21 mouse cellular contexts compared by ENCODE assay signal in the genomic region with DNA sequence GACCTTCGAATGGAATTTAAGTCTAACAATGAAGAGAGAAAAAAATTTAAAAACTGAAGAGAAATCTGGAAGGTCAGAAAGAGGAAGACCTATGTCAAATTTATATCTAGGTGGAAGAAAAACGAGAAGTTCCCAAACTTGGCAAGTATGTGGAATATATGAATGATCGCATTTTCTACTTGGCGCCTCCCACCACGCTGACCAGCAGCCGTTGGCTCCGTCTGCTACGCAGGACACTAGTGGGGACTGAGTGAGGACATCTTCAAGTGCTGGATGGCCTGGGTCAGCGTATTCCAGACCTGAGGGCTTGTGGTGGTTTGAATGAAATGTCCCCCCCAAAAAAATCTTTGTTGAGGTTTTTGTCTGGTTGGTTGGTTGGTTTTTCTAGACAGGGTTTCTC.
A peak's percentile ranks its signal among the peaks of the same experiment; 100 is the strongest.
DNase-seq lines count a peak whose midpoint lies in the region; ATAC-seq lines count a peak whose summit lies in the region.
"Had no signal": no experiment of that assay in that cellular context is flagged by ENCODE, and none has a peak within 500 bp of the region (broad histone marks: within the 10 kb centered on the region; RNA-seq: fewer than 3 reads in every experiment).

No protein-coding gene starts in this region.

- DNase-seq in heart, adult 11 months = peak; percentile 43
- DNase-seq in heart, adult 18-20 months = no peak
- DNase-seq: adrenal gland, adult 8-10 months; adrenal gland, postnatal 14 days; adrenal gland, postnatal 36 days; B cell, adult 2 months; cerebellum, adult 11-12 months; cerebellum, adult 2 months; cerebellum, adult 9-10 months; cerebellum, postnatal 10 days; cerebellum, postnatal 25 days; embryo, embryonic 11 days; forebrain, postnatal 0 days had no signal

- ATAC-seq in common myeloid progenitor, adult 5-6 weeks (replicated peaks; ENCODE audit: low read depth, poor library complexity, severe bottlenecking) = peak; percentile 54; the same call in 1 of the 2 replicates
- 0 out of 2 replicates have a peak, but pooled peaks have one; percentile 54 for ATAC-seq in megakaryocyte progenitor cell, adult 5-6 weeks (replicated peaks; ENCODE audit: poor library complexity)
- no peak for ATAC-seq in erythroblast, adult 5-6 weeks (replicated peaks; ENCODE audit: low FRiP score, poor library complexity, severe bottlenecking)
- ATAC-seq: activated CD4-positive, CD25-positive, alpha-beta regulatory T cell, adult 4 months; CD4-positive, CD25-positive, alpha-beta regulatory T cell, adult 4 months; forebrain, embryonic 13.5 days; forebrain, embryonic 15.5 days; forebrain, postnatal 0 days; Patski had no signal
